Mouse (Mus musculus) testis, adult 2 months (tissue): ENCODE results near the gene Agl.

Experiments
- CTCF ChIP-seq: fragments of 200-500 bp; IDR thresholded peaks from 2 replicates; pipeline ENCODE4 v1.5.1; 2012; ENCODE audit warnings: low read depth, mild to moderate bottlenecking, inconsistent platforms, low read length, moderate library complexity; ENCODE audit not compliant: control insufficient read depth, insufficient read depth, insufficient replicate concordance
- POLR2A ChIP-seq: fragments of 200-500 bp; IDR thresholded peaks from 2 replicates; pipeline ENCODE4 v1.6.1; 2012; ENCODE audit warnings: low read depth, mild to moderate bottlenecking, inconsistent platforms, low read length, moderate library complexity; ENCODE audit not compliant: control insufficient read depth

DNA sequence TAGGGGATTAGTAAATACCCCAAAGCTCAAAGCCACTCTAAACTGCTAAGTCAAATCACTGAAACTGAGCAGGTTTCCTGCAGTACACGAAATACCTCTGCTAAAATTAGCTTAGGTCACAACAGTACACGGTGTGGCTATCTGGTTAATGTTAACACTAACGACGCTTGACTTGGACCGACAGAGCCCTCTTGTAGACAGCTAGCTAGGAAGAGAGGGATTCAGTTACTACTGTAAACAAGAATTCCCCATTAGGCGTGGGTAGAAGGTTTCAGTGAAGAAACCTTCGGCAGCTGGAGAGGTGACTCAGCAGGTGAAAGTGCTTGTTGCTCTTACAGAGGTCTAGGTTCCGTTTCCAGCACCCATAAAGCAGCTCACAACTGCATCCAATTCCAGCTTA, 6.2 kb downstream of the Agl start:
- TF ChIP-seq CTCF: no peak
- no peak for TF ChIP-seq POLR2A
